Mouse (Mus musculus) natural killer cell, adult 2 months (primary cell): ENCODE data around the gene Pum2.

Experiments used
- DNase-seq, 2 experiments: peaks; one replicate each; pipeline ENCODE4 v3.0.0; 2022; ENCODE audit warnings: low spot score in 2 of 2

Gene Pum2

DNA sequence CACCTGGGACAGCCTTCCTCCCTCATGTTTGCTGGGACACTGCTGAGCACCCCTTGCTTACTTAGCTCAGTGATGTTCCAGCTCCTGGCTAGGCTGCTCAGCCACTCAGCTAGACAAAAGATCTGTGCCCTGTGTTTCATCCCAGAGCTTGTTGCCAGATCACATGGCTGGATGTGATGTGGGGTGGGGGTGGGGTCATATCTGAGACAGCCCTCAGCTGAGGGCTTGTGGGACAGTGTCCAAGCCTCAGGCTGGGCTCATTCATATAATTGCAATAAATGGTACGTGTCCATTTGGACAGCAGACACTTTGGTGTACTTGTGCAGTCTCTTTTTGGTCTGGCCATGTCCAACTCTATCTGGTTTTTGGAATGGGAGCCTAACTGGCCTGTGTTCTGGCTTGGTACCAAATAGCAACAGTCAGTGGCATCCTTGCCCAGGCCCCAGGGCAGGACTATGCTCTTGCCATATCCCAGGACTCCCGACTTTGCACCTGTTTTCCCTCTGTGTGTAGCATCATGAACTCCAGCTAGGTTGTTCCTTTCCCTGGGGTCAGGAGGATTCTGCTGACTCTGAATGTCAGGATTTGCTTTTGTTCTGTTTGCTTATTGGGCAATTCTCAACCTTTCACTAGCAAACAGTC, 119.6 kb downstream of the Pum2 start:
- DNase-seq, result no peak

DNA sequence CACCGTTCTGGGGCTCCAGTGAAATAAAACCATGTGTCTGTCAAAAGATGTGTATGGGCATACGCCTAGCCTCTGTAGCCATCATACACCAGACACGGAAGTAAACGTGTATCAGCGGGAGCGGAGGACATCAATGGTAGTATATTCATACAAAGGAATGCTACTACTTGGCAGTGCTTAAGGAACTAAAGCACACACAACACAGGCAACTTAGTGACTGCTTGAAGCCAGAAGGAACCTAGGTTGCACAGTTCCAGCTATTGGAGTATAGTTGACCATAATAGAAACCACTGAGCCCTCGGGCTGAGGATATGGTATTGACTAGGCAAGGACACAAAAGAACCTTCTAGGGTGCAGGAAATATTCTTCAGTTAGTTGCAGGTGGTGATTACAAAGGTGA, 124.0 kb downstream of the Pum2 start:
- no peak for DNase-seq

DNA sequence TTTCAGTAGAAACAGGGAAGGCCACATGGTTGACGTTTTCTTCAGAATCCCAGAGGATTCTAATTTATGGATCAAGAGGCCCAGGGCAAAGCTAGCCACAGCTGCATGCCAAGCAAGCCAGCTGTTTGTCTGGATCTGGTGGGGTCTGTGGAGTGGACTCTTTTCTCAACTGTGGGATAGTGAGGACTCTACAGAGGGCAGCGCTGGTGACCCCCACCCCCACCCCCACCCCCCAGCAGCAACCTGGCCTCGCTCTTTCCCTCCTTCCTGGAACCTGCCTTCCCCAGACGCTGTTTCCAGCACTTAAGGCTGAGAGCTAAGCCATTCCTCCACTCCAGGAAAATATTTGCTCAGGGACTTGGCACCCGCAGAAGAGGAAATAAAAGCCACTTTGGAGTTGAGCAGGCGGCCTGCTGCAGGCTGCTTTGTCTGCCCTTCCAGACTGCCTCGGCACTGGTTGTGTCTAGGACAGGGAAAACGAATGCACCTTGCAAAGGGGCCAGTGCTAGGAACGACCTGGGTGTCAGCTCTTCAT, 124.6 kb downstream of the Pum2 start:
- DNase-seq, result no peak
